Mouse (Mus musculus) liver, embryonic 13.5 days (tissue): Measurements from ENCODE around the gene Nav2. TPM values are rescaled to one million over a fixed set of nuclear protein-coding genes. Genes with fewer than 3 reads are reported as not detected.

Experiments used
- ATAC-seq: fragments of 200-750 bp; cut with Nextera tagmentation; 2 replicates; pipeline ENCODE4 v1.8.0; 2017; ENCODE audit warnings: low read depth, mild to moderate bottlenecking, moderate number of reproducible peaks, moderate library complexity
- DNase-seq: peaks from one replicate; pipeline ENCODE4 v3.0.0; 2022
- H3K27ac ChIP-seq: fragments of 300-500 bp; sonication (generic); 2 replicates; pipeline ENCODE4 v1.5.1; 2015; ENCODE audit warnings: moderate library complexity, mild to moderate bottlenecking, inconsistent platforms
- H3K27me3 ChIP-seq: fragments of 300-500 bp; sonication (generic); 2 replicates; pipeline ENCODE4 v1.6.1; 2015; ENCODE audit warnings: mild to moderate bottlenecking, inconsistent platforms
- H3K36me3 ChIP-seq: fragments of 300-500 bp; sonication (generic); 2 replicates; pipeline ENCODE4 v1.6.1; 2015; ENCODE audit warnings: mild to moderate bottlenecking, inconsistent platforms
- H3K4me1 ChIP-seq: fragments of 300-500 bp; sonication (generic); replicated peaks from 2 replicates; pipeline ENCODE4 v1.6.1; 2015; ENCODE audit warnings: inconsistent platforms
- H3K4me2 ChIP-seq: fragments of 300-500 bp; sonication (generic); 2 replicates; pipeline ENCODE4 v1.6.1; 2015; ENCODE audit warnings: inconsistent platforms, mild to moderate bottlenecking, moderate library complexity
- H3K4me3 ChIP-seq: fragments of 300-500 bp; sonication (generic); replicated peaks from 2 replicates; pipeline ENCODE4 v1.5.1; 2015; ENCODE audit warnings: mild to moderate bottlenecking, inconsistent platforms
- H3K9ac ChIP-seq: fragments of 300-500 bp; sonication (generic); 2 replicates; pipeline ENCODE4 v1.6.1; 2015; ENCODE audit warnings: mild to moderate bottlenecking, inconsistent platforms
- H3K9me3 ChIP-seq: fragments of 300-500 bp; sonication (generic); replicated peaks from 2 replicates; pipeline ENCODE4 v1.6.1; 2016; ENCODE audit warnings: inconsistent platforms
- WGBS: fragments of 180-500 bp; shearing (Covaris S2); methylation state at CpG from one replicate; pipeline ENCODE4 v1.1.7; 2015; ENCODE audit not compliant: insufficient replicate concordance; 5-methylcytosine and 5-hydroxymethylcytosine counted together
- polyA plus RNA-seq: library from polyadenylated mRNA; unstranded; fragments of >200 nt; fragmentation: Nextera tagmentation; extraction: Ambion mirVana; gene quantifications from 2 replicates; pipeline ENCODE4 v1.2.1, GENCODE M21; 2015

The Nav2 gene
- polyA plus RNA-seq, 1 experiment from 2014 or later: 1.8 TPM

DNA sequence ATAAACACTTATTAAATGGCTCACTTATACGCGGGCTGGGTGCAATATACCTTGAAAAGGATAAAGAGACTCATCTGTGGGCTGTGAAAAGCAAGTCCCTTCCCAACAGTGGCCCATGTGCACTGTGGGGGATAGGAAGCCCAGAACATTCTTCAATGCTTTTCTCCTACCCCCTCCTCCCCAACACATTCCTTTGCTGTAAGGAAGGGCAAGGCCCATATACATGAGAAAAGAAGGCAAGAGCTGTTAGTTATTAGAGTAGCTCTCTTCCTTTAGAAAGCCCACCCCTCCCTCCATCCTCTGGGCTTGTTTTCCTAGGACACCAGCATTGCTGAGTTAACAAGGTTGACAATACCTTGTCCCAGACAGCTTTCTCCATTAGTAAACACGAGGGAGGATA, 540.1 kb downstream of the Nav2 start:
- 66% methylated on average over 3 of the region's 3 CpGs for WGBS
- no peak overlapping the region for H3K4me2 ChIP-seq
- no peaks in the 10 kb centered on the region for H3K9me3 ChIP-seq
- H3K9ac ChIP-seq: no peak overlapping the region
- no peak overlapping the region for H3K27ac ChIP-seq
- ATAC-seq (no peak), DNase-seq (no peak)
- H3K27me3 ChIP-seq: 0 out of 2 replicates have a peak, but pooled peaks cover 2% of the 10 kb centered on the region
- H3K4me3 ChIP-seq: no peak overlapping the region
- peaks cover 9% of the 10 kb centered on the region for H3K4me1 ChIP-seq
- peaks cover 5% of the 10 kb centered on the region; the same call in 1 of the 2 replicates for H3K36me3 ChIP-seq

- Histone ChIP-seq H3K4me1 (peaks cover 9% of the 10 kb centered on the region), H3K27ac (peak overlapping the region; percentile 18), H3K4me2 (peak overlapping the region; percentile 38), H3K4me3 (0 out of 2 replicates have a peak overlapping the region, but pooled peaks have one; percentile 6), H3K9me3 (no peaks in the 10 kb centered on the region), H3K9ac (no peak overlapping the region), H3K27me3 (0 out of 2 replicates have a peak, but pooled peaks cover 2% of the 10 kb centered on the region), H3K36me3 (peaks cover 5% of the 10 kb centered on the region; the same call in 1 of the 2 replicates)
- 22% methylated on average over 22 of the region's 22 CpGs for WGBS
- DNase-seq (no peak), ATAC-seq (peak; percentile 54)
Observed at GRCm38 (mm10) chr7:49450261-49451141, 542.0 kb downstream of the Nav2 start.

GRCm38 (mm10) chr7:49451240-49451639, 542.7 kb downstream of the Nav2 start:
- 49% methylated on average over 10 of the region's 10 CpGs for WGBS
- H3K4me2 ChIP-seq: peak overlapping the region; percentile 38
- H3K4me3 ChIP-seq: 0 out of 2 replicates have a peak overlapping the region, but pooled peaks have one; percentile 6
- DNase-seq (no peak), ATAC-seq (no peak)
- H3K4me1 ChIP-seq: peaks cover 9% of the 10 kb centered on the region
- 0 out of 2 replicates have a peak, but pooled peaks cover 2% of the 10 kb centered on the region for H3K27me3 ChIP-seq
- H3K27ac ChIP-seq: no peak overlapping the region; the same call in 1 of the 2 replicates
- H3K36me3 ChIP-seq: peaks cover 5% of the 10 kb centered on the region; the same call in 1 of the 2 replicates
- no peak overlapping the region for H3K9ac ChIP-seq
- H3K9me3 ChIP-seq: no peaks in the 10 kb centered on the region

GRCm38 (mm10) chr7:49452274-49452673, 543.8 kb downstream of the Nav2 start:
- Histone ChIP-seq H3K36me3 (peaks cover 5% of the 10 kb centered on the region; the same call in 1 of the 2 replicates), H3K4me2 (no peak overlapping the region), H3K27ac (no peak overlapping the region), H3K9me3 (no peaks in the 10 kb centered on the region), H3K4me3 (no peak overlapping the region), H3K27me3 (0 out of 2 replicates have a peak, but pooled peaks cover 2% of the 10 kb centered on the region), H3K9ac (no peak overlapping the region), H3K4me1 (peaks cover 9% of the 10 kb centered on the region)
- DNase-seq: no peak
- WGBS: 59% methylated on average over 11 of the region's 11 CpGs
- no peak for ATAC-seq

DNA sequence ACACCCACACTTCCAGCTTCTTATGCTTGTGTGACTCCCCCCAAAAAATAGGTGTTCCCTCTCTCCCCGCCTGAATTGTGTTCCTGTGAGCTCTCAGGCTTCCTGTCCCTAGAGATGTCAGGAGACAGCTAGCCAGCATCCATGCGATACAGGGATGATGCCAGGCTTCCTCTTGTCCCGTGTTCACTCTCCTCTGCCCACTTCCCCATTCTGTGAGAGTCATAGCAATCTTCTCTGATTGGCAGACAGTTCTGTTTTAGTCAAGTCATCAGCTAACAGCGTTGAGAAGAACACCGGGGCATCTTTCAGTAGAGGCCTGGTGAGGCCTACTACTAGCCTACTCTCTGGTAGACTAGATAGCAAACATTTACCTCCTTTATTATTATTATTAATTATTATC, 546.1 kb downstream of the Nav2 start:
- H3K4me3 ChIP-seq: no peak overlapping the region
- H3K36me3 ChIP-seq: peaks cover 5% of the 10 kb centered on the region; the same call in 1 of the 2 replicates
- DNase-seq (no peak), ATAC-seq (no peak)
- no peak overlapping the region for H3K27ac ChIP-seq
- WGBS: 23% methylated on average over 5 of the region's 5 CpGs
- H3K9me3 ChIP-seq: no peaks in the 10 kb centered on the region
- H3K9ac ChIP-seq: no peak overlapping the region
- H3K4me2 ChIP-seq: no peak overlapping the region
- peaks cover 8% of the 10 kb centered on the region for H3K4me1 ChIP-seq
- 0 out of 2 replicates have a peak, but pooled peaks cover under 1% of the 10 kb centered on the region for H3K27me3 ChIP-seq

GRCm38 (mm10) chr7:49456148-49456547, 547.6 kb downstream of the Nav2 start:
- H3K36me3 ChIP-seq: peaks cover 5% of the 10 kb centered on the region; the same call in 1 of the 2 replicates
- peaks cover 2% of the 10 kb centered on the region for H3K4me1 ChIP-seq
- H3K27me3 ChIP-seq: no peaks in the 10 kb centered on the region
- no peaks in the 10 kb centered on the region for H3K9me3 ChIP-seq
- no peak overlapping the region for H3K9ac ChIP-seq
- ATAC-seq (no peak), DNase-seq (no peak)
- no peak overlapping the region for H3K4me3 ChIP-seq
- no peak overlapping the region for H3K4me2 ChIP-seq
- H3K27ac ChIP-seq: no peak overlapping the region
- 26% methylated on average over 2 of the region's 2 CpGs for WGBS

DNA sequence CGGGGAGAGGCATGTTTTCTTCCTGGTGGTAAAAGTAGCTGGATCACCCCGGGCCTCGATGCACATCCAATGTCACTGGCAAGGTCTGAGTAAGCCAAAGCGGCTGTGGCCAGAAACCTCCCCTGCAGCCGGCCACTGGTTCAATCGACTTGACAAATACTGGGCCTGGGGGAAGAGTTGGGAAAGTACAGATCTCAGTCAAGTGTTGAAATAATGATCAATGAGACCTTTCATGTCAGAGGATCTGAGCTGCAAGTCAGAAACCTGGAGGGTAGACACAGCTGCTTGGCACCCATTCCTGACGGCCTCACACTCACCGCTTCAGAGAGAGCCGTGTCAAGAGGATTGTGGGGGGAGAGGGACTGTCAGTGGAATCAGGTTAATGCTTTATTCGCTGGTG, 548.9 kb downstream of the Nav2 start:
- peaks cover 5% of the 10 kb centered on the region; the same call in 1 of the 2 replicates for H3K36me3 ChIP-seq
- H3K27ac ChIP-seq: peak overlapping the region; percentile 44
- peak; percentile 51; the same call in 1 of the 2 replicates for ATAC-seq
- WGBS: 67% methylated on average over 10 of the region's 10 CpGs
- H3K4me1 ChIP-seq: no peaks in the 10 kb centered on the region
- H3K9me3 ChIP-seq: no peaks in the 10 kb centered on the region
- H3K9ac ChIP-seq: no peak overlapping the region
- no peaks in the 10 kb centered on the region for H3K27me3 ChIP-seq
- H3K4me2 ChIP-seq: no peak overlapping the region
- DNase-seq: no peak
- H3K4me3 ChIP-seq: no peak overlapping the region

DNA sequence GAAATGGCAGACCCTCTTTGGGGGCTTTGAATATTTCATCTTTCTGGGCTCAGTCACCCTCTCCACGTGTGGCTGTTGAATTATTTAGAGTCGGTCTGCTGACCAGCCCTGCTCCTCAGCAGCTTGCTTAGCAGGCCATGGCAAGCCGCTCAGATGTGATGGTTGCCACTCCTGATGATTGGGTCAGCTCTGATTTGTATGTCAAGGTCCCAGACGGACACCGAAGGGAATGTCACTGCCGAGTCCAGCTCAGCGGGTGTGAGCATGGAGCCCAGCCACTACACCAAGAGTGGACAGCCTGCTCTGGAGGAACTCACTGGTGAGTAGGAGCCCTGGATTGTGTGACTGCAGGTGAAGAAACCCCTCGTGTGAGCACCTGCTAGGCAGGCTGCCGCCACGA, 549.4 kb downstream of the Nav2 start:
- H3K4me1 ChIP-seq: no peaks in the 10 kb centered on the region
- peaks cover 5% of the 10 kb centered on the region; the same call in 1 of the 2 replicates for H3K36me3 ChIP-seq
- H3K4me2 ChIP-seq: no peak overlapping the region
- H3K4me3 ChIP-seq: no peak overlapping the region
- H3K9ac ChIP-seq: no peak overlapping the region
- no peak for DNase-seq
- no peaks in the 10 kb centered on the region for H3K27me3 ChIP-seq
- WGBS: 66% methylated on average over 10 of the region's 10 CpGs
- no peaks in the 10 kb centered on the region for H3K9me3 ChIP-seq
- ATAC-seq: peak; percentile 27
- peak overlapping the region; percentile 44 for H3K27ac ChIP-seq

GRCm38 (mm10) chr7:49462328-49462811, 553.9 kb downstream of the Nav2 start:
- 7% methylated on average over 10 of the region's 10 CpGs for WGBS
- H3K4me1 ChIP-seq: no peaks in the 10 kb centered on the region
- no peak overlapping the region for H3K27ac ChIP-seq
- ATAC-seq (no peak), DNase-seq (no peak)
- H3K27me3 ChIP-seq: no peaks in the 10 kb centered on the region
- H3K9me3 ChIP-seq: no peaks in the 10 kb centered on the region
- H3K9ac ChIP-seq: no peak overlapping the region
- peak overlapping the region; percentile 32 for H3K4me2 ChIP-seq
- H3K4me3 ChIP-seq: peak overlapping the region; percentile 0; the same call in 1 of the 2 replicates
- H3K36me3 ChIP-seq: 0 out of 2 replicates have a peak, but pooled peaks cover 3% of the 10 kb centered on the region

- no peak overlapping the region for H3K9ac ChIP-seq
- no peaks in the 10 kb centered on the region for H3K27me3 ChIP-seq
- ATAC-seq (peak; percentile 57; the same call in 1 of the 2 replicates), DNase-seq (no peak)
- H3K27ac ChIP-seq: no peak overlapping the region
- H3K36me3 ChIP-seq: 0 out of 2 replicates have a peak, but pooled peaks cover 3% of the 10 kb centered on the region
- WGBS: 12% methylated on average over 10 of the region's 10 CpGs
- no peak overlapping the region for H3K4me2 ChIP-seq
- no peak overlapping the region for H3K4me3 ChIP-seq
- no peaks in the 10 kb centered on the region for H3K4me1 ChIP-seq
- no peaks in the 10 kb centered on the region for H3K9me3 ChIP-seq
Observed at GRCm38 (mm10) chr7:49467861-49468260, 559.3 kb downstream of the Nav2 start.

DNA sequence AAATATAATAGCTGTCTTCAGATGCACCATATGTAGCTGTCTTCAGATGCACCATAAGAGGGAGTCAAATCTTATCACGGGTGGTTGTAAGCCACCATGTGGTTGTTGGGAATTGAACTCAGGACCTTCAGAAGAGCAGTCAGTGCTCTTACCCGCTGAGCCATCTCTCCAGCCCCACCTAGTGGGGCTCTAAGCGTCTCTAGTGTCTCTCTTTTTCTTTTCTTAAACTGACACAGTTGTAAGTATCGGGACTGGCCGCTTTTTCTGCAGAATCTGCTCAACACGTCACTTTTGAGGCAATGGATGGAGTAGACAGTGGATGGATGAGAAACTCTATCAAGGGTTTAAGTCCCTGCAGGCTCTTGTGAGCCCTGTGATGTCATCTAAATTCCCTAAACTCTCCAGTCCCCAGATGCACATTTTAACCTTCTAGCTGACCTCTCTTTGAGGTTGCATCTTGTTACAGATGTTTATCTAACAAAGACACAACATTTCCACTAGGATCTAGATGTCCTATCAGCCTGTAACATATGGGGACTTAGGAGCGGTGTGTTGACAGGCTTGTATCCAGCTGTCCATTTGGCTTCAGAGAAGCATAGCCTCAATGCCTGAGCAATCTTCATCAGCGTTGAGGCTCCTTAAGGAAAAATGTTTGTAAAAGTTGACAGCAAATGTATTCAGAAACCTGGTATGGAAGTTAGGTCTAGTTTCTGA, 560.1 kb downstream of the Nav2 start:
- WGBS: 46% methylated on average over 8 of the region's 8 CpGs
- Histone ChIP-seq H3K9me3 (no peaks in the 10 kb centered on the region), H3K27ac (no peak overlapping the region), H3K4me3 (no peak overlapping the region), H3K4me2 (no peak overlapping the region), H3K4me1 (no peaks in the 10 kb centered on the region), H3K9ac (no peak overlapping the region), H3K36me3 (0 out of 2 replicates have a peak, but pooled peaks cover 3% of the 10 kb centered on the region), H3K27me3 (no peaks in the 10 kb centered on the region)
- DNase-seq: no peak
- no peak for ATAC-seq
